Mouse (Mus musculus): ENCODE measurements around the gene Eif2b2.

The Eif2b2 gene

DNA sequence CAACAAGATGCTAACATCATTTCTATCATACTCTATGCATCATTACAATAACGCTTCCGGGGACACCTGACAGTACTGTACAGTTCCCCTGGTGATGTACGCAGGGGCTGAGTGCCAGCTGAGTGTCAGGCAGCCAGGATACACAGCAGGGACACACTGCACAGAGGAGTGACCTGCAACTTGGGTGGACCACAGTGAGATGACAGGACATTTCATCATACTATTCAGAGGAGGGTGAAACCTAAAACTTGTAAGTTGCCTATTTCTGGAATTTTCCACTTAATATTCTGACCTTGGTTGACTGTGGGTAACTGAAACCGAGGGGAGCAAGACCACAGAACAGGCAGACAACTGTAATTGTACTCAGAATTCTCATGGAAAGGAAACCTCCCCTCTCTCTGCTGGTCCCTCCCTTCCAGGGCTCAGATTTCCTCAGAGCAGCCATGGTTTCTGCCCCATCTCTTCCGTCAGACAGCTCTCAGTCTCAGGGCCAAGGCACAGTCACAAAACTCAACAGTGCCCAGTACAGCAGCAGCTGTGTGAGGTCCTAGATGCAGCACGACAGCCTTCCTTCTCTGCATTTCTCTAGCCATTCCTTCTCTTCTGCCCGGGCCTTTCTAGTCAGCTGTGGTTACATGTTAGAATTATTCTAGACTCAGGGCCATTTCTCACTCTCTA is 36.9 kb downstream of the Eif2b2 start:
- DNase-seq (ENCODE audit: low spot score) = no peak

DNA sequence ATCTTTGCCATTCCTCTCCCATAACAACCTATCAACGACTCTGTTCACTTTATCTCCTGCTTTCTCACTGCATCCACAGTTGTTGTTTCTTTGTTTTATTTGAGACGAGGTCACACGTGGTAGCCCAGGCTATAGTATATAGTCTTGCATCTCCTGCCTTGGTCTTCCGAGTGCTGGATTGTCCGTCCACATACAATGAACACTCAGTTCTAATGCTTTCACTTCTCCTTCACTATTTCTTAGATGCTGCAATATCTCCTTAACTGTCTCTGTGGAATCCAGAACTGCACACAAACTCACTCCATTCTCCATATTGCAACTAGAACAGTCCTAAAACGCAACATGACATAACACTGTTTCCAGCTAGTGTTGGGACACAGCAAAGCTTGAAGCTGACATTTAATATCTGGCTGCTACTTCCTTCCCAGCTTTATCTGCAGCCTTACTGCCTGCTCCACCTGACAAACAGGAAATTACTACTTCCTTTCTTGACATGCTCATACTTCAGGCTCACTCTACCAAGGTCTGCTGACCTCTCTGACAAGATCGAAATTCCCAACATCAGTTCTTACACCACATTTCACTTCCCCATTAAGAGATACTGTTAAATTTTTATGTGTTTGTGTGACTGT is 37.8 kb downstream of the Eif2b2 start:
- no peak for DNase-seq (ENCODE audit: low spot score)

DNA sequence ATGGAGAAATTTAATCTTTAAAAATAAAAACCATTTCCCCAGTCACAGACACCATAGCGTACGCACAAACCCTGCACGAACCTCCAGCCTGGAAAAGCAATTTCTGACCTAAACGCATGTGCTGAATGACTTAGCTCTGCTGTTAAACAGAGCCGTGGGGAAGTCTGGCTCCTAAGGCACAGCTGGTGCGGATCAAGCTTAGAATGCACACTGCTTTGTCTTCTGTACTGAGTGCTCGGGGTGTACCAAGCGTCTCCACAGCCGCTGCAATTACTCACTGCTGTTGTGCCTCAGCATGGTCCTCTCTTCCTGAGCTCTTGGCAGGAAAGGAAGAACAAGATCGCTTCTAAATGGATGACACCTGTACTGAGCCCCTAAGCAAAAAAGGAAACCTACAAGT is 43.2 kb downstream of the Eif2b2 start:
- no peak for DNase-seq (ENCODE audit: low spot score)

DNA sequence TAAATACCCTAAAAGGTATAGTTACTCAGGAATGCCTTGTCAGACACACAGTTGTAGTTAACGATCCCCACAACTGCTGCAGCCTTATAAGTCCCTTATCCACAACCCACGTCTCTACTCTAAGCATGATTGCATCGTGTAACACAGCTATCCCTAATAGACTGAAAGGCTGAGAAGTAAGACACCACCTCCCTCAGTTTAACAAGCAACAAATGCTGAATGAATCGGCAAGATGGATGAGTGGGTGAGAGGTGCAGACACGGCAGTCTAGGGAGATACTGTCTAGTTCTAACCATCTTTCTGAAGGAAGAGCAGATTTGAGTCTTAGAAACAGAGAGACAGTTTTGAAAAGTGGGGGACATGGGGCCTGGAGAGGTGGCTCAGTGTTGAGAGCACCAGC is 43.9 kb downstream of the Eif2b2 start:
- no peak for DNase-seq (ENCODE audit: low spot score)

DNA sequence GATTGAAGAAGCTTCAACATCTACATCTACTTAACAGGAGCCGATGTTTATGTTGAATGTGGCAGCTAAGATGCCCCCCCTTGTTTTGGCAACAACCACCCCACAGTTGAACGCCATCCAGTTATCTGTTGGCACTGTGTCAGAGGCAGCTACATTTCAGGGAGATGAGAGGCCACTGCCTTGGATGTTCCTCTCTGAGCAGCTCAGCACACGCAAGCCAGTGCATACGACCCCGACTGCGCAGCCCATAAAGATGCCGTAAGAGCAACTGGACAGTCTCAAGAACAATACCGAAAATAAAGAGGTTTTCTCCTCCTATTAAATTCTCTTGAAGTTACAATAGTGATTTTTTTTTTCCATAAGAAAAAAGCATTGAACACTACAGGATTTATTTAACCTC is 45.2 kb downstream of the Eif2b2 start:
- no peak for DNase-seq (ENCODE audit: low spot score)

DNA sequence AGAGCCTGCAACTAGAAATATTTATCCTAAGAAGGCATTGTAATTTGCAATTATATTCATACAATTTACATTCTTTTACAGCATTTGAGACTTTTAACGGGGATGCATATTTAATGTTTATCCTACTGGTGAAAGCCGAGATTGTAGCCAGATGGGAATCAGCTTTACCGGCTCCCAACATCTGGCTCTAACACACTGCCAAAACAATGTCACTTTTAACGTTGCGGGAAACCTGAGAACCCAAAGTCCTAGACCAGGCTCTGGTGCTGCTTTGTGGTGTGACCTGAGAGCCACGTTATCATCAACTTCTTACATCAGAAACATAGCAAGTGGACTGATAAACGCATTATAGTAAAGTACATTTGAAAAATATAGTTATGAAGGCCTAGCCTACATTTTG is 45.7 kb downstream of the Eif2b2 start:
- no peak for DNase-seq (ENCODE audit: low spot score)

DNA sequence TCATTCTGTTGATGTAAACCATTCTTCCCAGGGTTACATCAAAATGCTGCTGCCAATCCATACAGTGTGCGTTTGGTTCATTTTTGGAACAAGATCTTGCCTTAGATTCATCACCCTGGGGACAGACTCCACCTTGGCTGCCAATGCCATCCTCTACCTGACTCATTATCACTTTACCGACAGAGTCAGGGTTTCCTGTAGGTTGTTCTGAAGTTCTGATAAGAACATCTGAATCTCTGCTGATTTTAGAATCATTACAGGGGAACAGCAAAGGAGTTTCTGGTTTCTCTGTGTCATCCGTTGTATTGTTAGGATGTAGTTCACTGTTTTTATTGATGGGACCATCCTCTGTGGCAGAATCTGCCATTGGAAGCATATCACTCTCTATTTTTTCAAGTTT is 47.0 kb downstream of the Eif2b2 start:
- no peak for DNase-seq (ENCODE audit: low spot score)

DNA sequence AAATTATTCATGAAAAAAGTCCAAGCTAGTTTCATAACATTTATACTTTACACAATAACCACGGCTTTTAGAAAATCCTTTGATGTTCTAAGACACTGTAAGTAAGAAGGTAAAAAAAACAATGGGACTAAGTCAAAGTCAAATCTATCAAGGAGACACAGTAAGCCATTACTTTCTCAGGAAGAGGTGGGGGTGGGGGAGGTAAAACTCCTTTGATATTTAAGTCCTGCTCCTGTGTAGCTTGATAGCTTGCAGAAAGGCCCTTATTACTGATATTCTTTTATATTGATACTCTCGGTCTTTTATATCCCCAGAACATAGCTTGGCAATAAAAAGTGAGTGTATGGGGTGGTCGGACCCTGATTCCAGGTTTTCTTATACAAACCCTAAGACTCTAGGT is 50.5 kb downstream of the Eif2b2 start:
- no peak for DNase-seq (ENCODE audit: low spot score)

DNA sequence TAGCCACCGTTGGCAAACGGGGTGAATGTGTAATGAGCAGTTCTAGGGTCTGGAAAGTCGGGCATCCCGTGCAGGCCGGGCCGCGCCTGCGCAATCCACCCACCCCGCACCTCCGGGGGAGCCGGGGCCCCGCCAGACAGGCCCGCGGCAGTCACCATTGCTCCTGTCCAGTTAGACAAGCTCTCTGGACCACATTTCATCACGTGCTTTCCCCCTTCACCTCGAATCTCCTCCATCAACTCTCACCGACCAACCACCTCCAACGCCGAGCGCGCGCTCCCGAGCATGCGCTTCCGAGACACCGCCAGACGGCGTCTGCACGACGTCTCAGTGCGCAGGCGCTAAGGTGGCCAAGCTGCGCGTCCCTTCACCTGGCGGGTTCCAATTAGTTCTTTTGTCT is 51.0 kb downstream of the Eif2b2 start, which contains the start of gene Mlh3:
TSS of gene Mlh3 (minus strand) at position 281 of the 400 bp plus-strand sequence.
- peak; percentile 84 for DNase-seq (ENCODE audit: low spot score)

DNA sequence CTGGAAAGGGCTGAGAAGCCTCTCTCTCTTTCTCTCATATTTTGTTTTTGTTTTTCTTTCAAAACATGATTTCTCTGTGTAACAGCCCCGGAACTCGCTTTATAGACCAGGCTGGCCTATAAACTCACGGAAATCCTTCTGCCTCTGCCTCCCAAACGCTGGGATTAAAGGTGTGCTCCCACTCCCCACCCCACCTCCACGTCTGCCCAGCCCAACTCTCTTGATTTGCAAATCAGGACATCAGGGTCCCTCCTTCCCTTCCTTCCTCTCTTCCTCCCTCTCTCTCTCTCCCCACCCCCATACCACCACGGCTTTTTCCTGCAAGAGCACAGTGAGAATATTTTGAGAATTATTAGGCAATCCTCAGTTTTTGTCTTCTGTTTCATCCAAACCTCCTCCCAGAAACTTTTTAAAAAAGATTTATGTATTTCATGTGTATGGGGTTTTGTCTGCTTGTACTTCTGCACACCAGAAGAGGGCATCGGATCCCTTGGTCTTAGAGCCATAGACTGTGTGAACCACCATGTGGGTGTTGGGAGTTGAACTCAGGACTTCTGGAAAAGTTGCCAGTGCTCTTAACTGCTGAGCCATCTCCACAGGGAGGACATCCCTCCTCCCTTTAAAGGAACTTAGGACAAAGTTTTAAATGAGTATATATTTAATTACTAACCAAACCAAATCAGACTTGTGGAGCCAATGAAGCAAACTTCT is 52.0 kb downstream of the Eif2b2 start:
- DNase-seq (ENCODE audit: low spot score) = no peak

DNA sequence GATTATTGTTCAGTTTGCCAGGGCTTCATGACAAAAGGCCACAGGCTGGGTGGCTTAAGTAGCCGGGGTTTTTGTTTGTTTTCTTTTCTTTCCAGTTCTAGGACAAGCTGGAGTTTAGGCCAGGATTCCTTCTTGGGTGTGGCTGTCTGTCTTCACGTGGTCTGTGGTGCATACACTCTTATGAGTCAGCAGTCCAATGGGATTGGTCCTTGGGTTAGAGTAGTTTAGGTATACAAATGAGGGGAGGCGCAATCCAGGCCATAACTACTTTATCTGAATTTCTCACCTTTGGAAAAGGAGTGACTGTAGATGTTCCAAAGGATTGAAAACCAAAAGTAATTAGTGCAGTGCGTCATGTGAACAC is 52.5 kb downstream of the Eif2b2 start:
- DNase-seq (ENCODE audit: low spot score) = no peak

DNA sequence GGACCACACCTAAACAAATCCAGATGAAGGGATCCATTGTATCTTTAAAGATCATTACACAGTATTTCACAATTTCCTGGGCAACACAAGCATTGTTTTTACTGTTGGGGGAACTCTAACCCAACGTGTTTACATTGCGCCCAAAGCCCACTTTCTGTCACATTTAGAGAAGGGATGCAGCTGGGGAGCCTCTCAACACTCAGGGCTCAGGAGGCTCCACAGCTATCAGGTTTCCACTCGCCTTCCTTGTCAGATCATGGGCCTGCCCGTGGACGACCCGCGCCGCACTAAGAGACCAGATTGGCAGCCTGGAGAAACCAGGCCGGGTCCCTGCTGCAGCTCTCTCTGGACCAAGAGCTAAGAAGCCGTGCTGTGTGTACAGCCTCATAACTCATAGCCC is 54.2 kb downstream of the Eif2b2 start:
- no peak for DNase-seq (ENCODE audit: low spot score)
